Mouse (Mus musculus) gastrocnemius, adult 2 months (tissue): ENCODE measurements at regions not wholly inside any gene's neighbourhood (a gene's known extent, or its start where the extent isn't known, plus 50 kb on each side); places are given as distances from the start of the nearest gene placed in this dataset. TPM values are rescaled to one million over a fixed set of nuclear protein-coding genes. Genes with fewer than 3 reads are reported as not detected.

ENCODE experiments used
- DNase-seq: peaks from one replicate; pipeline ENCODE4 v3.0.0; 2022
- H3K27ac ChIP-seq: fragments of 200-600 bp; 2 replicates; pipeline ENCODE4 v1.8.1; 2022; ENCODE audit warnings: mild to moderate bottlenecking
- H3K4me3 ChIP-seq: fragments of 200-600 bp; 2 replicates; pipeline ENCODE4 v1.8.1; 2022; ENCODE audit warnings: mild to moderate bottlenecking, moderate library complexity
- CTCF ChIP-seq: fragments of 200-600 bp; IDR thresholded peaks from 2 replicates; pipeline ENCODE4 v1.8.1; 2022; ENCODE audit warnings: antibody characterized with exemption, mild to moderate bottlenecking, moderate library complexity
- intact Hi-C: fragments of 180-260 bp; cut with DNase I; formaldehyde crosslinking; loops from one replicate; pipeline ENCODE4 v1.15.1; 2025
- microRNA-seq: library from miRNA; unstranded; fragments of <30 nt; microRNA quantifications from one replicate; pipeline ENCODE4 v1.2.0, GENCODE M21; 2021

DNA sequence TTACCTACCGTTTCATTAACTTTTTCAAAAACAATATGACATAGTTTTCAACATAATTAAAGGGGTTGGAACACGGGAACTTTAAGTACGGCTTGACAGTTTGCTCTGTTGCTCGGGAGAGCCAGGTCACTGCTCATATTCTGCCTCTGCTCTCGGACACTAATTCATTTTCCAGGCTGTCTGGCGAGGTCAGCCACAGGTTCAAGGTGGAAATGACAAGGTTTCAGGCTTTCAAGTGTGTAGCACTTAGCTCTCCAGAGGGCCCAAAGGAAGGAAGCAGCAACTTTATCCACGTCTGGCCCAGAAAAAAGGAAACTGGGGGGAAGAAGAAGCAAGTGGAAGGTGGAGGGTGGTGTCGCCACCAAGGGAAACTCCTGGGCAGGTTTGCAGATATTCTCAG, 94.0 kb upstream of the Prox1 start:
- TF ChIP-seq CTCF: no peak
- DNase-seq: no peak
- Histone ChIP-seq H3K27ac (no peak overlapping the region), H3K4me3 (no peak overlapping the region)
- intact Hi-C loops: no loop called here

DNA sequence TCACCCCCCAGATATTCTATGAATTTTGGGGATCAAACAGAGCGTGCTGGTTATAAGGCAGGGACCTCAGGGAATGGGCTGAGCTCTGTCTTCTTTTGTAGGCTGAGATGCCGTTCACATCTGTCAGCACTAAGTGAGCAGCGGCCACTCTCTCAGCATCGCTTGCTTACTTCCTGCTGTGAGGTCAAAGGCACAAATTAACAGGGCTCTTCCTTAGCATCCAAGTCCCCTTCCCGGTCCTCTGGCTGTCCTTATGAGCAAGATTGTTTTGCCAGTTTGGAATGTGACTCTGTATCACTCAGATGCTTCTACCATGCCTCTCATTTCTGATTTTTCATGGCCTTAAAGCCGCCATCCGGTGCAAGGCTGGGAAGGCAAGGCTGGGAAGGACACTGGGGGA, 93.1 kb upstream of the Prox1 start:
- DNase-seq: no peak
- H3K4me3 ChIP-seq: no peak overlapping the region
- TF ChIP-seq CTCF: no peak
- H3K27ac ChIP-seq: no peak overlapping the region
- intact Hi-C loops: no loop called here

- Histone ChIP-seq H3K27ac (no peak overlapping the region), H3K4me3 (peak overlapping the region; percentile 29)
- DNase-seq: peak; percentile 54
- no peak for TF ChIP-seq CTCF
- intact Hi-C loops: no loop called here
Measured at GRCm38 (mm10) chr1:190259576-190259975, 89.1 kb upstream of the Prox1 start.

DNA sequence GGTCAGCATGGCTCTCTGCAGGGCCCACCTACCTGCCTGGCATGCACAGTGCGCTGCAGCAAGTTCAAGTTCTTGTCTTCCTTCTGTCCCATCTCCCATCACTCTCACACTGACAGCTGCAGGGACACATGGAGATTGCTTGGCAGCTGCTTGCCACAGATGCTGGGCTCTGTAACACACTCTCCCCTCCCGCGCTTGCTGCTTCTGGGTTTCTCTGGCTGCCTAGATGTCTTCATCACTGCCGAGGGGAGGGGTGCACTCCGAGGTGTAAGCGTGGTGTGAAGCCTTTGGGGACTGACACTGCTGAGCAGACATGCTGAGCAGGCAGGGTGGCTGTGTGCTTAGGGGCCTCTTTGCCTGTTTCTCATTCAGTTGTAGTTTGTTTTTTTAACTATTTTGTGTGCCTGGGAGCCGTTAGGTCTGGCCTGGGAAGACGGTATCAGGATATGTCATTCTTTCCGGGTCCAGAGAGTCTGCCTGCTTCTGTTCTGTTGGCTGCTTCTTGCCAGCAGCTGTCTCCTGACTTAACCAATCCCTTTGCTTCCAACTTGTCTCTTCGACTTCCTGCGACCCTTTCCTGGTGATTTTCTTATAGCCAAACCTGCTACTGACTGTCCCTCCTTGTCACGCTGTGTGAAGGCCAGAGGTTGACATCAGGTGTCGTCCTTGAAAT, 80.2 kb upstream of the Prox1 start:
- TF ChIP-seq CTCF: no peak
- Histone ChIP-seq H3K4me3 (no peak overlapping the region), H3K27ac (no peak overlapping the region)
- no peak for DNase-seq
- intact Hi-C loops: no loop called here

- intact Hi-C loops: no loop called here
- H3K4me3 ChIP-seq: no peak overlapping the region
- H3K27ac ChIP-seq: no peak overlapping the region
- no peak for DNase-seq
- no peak for TF ChIP-seq CTCF
Measured at GRCm38 (mm10) chr1:190242526-190242925, 72.0 kb upstream of the Prox1 start.

GRCm38 (mm10) chr1:190239796-190240195, 69.3 kb upstream of the Prox1 start:
- Histone ChIP-seq H3K4me3 (no peak overlapping the region), H3K27ac (no peak overlapping the region)
- DNase-seq: no peak
- TF ChIP-seq CTCF: no peak
- intact Hi-C loops: no loop called here

DNA sequence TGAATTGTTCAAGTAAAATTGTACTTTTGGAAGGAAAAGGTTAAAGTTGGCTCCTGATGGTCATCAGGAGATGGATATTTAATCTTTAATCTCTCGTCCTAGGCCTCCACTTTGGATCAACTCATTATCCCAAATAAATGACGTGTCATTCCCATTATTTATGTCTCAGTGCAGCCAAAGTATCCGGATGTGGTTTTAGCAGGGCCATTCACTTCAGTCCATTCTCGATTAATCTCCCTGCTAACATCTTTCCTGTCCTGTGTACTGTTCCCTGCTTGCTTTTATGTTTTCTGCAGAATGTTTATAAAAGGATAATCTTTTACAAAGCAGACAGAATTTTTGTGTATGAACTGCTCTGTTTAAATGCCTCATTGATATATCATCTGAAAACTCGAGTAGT, 60.4 kb upstream of the Prox1 start:
- no peak for TF ChIP-seq CTCF
- intact Hi-C loops: no loop called here
- no peak for DNase-seq
- no peak overlapping the region for H3K4me3 ChIP-seq
- no peak overlapping the region for H3K27ac ChIP-seq

DNA sequence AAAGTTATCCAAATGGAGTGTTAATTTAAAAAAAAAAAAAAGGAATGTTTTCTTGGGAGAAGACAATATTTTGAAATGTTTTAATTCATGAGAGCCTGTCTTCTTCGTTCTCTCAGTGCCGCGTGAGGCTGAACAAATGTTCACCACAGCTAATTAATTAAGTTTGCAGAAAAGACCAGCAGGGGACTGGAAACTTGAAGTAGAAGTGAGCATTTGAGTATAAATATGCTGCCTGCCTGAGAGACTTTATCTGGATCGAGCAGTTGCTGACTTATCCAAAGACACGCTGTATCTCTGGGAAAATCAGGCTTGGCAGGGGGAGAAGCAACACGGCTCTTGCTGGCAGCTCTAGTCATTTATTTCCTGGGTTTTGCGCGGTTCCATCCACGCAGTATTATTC, 49.9 kb upstream of the Prox1 start:
- Histone ChIP-seq H3K27ac (no peak overlapping the region), H3K4me3 (no peak overlapping the region)
- TF ChIP-seq CTCF: no peak
- no peak for DNase-seq
- intact Hi-C loops: no loop called here

Small RNA genes lying in the stretch of these regions (microRNA-seq; reads per million reads assigned to microRNA genes)
- not detected for gene Gm47294
